Mouse (Mus musculus): ENCODE data around the gene Pim2. TPM values are rescaled to one million over a fixed set of nuclear protein-coding genes. Genes with fewer than 3 reads are reported as not detected.

Gene Pim2
- polyA plus RNA-seq (2012) = 24.2 and 25.3 TPM in 2 replicates

DNA sequence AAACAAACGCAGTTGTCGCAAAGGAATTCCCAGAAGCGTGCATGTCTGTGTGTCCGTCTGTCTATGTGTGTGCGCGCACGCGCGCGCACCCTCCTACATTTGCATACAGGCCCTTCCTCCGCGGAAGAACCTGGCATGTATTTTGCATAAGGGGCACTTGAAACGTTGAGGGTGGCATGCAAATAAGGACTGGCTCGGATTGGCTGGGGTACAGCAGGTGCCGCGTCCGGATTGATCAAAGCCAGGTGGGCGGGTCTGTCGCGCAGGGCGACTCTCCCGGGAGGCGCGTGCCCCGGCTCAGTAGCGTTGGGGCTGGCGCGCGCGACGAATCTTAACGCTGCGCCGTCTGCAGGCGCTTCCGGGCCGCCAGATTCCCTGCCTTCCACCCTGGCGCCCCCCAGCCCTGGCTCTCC, at the start of gene Pim2:
Pim2 (plus strand) TSS at position 256 of the 413 bp plus-strand sequence.

DNA sequence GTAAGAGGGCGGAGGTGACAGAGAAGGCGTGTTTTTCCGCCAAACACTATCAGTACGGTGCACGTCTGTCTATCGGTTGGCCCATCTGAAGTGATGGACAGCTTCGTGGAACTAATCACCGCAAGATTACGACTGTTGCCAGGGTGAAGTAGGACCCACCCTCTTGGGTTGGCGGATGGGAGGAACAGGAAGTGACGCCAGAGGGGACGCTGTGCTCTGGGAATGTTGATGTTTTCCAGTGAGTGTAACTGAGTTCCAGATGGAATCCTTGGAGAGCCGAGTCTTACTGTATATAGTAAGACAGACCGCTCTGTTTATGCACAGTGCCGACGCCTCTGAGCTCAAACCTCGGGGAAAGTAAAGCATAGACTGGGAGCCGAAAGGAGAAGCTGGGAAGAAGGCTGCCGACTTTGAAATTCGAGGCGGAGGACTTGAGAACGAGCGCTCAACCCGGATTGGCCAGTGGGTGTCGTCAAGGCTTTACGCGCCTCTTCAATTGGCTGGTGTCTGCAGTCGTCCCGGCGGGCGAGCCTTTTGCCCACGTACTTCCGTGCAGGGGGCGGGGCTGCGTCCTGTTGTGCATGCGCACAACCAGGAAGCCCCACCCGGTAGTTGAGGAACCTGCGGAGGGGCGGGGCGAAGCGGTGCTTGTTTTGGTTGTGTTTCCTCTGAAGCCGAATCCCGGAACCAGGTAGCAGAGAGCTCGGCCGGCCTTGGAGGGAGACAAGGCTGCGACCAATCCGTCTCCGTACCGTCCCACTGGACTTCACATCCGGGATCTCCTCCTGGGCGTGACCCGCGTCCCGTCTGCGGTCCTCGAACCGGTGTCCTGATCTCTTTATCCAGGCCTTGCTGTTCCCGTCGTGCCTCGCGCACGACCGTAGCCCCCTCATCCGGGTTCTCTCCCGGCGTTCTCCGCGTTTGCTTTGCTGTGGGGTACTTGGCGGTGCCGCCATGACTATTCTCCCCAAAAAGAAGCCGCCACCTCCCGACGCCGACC, 36.6 kb upstream of the Pim2 start, which contains the start of gene Otud5:
Otud5 (plus strand) TSS at position 202 of the 1,000 bp plus-strand sequence.

DNA sequence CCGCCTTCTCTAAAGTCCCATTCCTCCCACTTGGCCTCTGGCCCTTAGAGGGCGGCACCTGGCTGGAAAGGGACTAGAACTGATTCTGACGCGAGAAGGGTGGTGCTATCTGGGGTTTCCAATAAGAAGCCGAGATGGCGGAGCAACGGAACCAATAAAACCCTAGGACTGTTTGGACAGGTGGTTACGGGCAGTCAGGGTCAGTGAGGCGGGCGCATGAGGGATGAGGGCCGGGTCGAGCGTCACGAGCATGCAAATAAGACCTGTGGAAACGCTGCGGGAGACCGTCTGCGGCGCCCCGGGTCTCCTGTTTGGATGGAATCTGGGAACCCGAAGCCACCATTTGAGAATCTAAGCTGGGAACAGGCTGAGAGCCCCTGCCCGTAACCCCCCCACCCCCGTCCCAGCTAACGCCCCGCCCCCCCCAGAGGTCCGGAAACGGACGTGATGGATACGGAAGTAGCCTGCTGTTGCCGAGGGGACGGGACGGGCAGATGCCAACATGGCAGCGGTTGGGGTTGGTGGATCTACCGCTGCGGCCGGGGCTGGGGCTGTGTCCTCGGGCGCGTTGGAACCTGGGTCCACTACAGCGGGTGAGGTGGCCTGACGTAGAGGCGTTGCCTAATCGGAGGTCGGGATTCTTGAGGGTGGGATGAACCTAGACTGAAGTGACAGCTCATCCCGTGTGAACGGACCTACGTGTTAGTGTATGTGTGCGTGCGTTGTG, 5.9 kb downstream of the Pim2 start, which contains the start of gene Slc35a2:
Slc35a2 (plus strand) TSS at position 188 of the 727 bp plus-strand sequence.

DNA sequence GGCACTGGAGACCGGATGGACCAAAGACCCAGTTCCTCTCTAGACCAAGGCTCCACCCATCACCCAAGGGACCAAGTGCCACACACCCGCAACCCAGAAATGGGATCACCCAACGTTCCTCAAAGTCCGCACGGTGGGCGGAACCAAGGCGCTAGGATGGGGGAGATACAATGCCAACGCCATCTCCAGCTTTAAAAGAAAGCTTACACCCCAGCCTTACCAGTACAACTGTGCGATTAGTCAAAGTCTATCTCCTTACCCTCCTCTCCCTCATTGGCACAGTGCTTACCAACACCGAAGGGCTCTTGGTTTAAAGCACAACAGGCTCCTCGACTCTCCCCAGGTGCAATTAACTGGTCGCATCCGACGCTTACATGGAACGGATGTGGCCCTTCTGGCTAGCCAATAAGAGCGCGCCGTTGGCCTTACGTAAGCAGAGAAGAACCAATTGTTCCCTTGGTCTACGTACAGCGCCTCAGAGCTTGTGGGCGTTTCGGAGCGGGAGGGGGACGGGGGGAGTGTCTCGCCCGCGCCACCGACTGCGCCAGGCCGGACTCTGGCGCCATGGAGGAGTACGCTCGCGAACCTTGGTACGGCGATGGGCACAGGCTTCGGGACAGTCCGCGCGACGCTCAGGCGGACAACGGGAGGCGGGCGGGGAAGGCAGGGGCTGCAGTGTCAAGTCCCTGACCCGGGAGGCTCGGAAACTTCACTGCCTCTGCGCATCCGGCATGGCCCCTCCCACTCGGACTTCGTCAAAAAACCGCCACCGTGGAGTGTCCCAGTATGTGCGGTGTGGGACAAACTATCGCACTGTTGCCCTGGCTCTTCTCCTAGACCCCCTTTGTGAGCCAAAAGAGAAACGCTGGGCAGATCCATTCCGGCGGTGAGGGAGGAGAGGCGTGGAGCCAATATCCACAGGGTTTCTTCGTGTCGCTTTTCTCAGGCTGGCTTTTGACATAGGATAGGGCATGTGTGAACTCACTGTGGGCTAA, 21.1 kb downstream of the Pim2 start, which contains the start of the genes Pqbp1 and Timm17b:
Pqbp1 (minus strand) TSS at position 390 of the 995 bp plus-strand sequence.
Timm17b (plus strand) TSS at position 478 of the 995 bp plus-strand sequence.

DNA sequence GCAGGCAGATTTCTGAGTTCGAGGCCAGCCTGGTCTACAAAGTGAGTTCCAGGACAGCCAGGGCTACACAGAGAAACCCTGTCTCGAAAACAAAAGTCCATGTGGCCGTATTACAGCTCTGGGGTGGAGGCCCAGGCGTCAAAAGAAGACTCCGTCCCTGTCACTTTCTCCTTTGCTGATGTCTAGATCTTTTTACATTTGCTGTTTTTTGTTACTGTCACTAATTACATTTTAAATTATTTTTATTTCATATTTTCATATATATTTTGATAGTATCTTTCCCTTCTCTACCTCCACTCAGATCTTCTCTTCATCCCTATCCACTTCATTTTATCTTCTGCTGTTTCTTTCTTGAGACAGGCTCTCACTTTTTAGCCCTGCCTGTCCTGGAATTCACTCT, 29.7 kb downstream of the Pim2 start, which contains the start of gene Gm10491:
Gm10491 (minus strand) TSS at position 101 of the 400 bp plus-strand sequence.

DNA sequence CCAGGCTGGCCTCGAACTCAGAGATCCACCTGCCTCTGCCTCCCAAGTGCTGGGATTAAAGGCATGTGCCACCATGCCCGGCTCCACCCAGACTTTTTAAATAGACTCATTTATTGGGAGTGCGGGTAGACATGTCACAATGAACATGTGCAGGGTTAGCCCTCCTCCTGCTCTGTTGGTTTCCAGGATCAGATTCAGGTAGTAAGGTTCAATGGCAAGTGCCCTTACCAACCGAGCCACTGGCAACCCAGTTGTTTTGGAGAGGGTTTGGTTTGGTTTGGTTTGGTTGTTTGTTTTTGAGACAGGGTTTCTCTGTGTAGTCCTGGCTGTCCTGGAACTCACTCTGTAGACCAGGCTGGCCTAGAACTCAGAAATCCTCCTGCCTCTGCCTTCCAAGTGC, 31.2 kb downstream of the Pim2 start, which contains the start of gene Gm10490:
Gm10490 (plus strand) TSS at position 301 of the 400 bp plus-strand sequence.

DNA sequence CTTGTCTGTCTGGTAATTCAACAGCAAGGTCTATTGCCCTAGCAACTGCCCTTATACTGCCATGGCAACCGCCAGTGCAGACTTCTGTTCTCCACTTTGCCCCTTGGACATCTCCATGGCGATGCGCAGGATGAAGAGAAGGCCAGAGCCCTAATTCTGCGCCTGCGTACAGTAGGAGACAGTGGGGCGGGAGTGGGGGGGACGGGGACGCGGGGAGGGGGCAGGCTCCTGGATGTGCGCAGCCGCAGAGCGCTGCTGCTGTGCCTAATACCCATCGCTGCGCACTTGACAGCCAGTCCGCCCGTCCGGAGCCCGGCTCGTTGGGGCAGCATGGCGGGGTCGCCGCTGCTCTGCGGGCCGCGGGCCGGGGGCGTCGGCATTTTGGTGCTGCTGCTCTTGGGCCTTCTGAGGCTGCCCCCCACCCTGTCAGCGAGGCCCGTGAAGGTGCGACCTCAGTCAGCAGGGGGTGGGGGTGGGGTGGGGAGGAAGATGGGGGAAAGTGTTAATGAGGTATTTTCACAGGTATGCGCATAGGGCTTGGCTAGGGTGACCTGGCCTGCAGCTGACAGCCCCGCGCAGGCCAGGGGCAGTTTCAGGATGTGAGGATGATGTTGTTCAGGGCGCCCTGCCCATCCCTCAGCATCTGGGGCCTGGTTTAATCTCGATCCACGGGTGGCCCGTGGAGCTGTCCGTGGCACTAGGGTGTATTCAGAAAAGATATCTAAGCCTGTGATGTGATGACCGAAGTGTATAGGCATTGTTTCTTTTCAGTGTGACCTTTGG, 41.7 kb downstream of the Pim2 start, which contains the start of gene Pcsk1n:
Pcsk1n (plus strand) TSS at position 222 of the 783 bp plus-strand sequence.

DNA sequence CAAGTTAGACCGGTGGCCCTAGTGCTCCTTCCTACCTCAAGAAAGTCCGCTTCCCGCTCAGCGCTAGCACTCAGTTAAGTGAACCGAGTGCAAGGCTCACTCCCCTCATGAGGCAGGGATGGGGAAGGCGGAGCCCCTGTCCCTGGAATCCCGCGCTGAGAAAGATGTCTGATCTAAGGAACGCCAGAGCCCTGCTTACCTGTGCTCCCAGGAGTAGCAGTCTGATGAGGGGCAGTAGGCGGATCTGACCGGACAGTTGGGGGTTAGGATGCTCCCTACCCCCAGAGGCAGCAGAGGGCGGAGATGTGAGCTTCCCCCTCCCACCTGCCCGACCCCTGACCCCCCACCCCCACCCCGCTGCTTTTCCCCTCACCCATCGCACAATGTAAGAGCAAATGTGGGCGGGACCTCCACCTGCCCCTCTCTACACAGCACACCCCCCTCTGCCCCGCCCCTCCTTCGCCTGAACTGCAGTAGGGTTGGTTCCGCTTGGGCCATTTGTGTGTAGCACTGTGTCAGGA, 50.3 kb downstream of the Pim2 start, which contains the start of gene Eras:
Eras (minus strand) TSS at position 338 of the 521 bp plus-strand sequence.

Other genes starting within 250 kb of the Pim2 start
- gene Syp, start 239.8 kb upstream of the Pim2 start, polyA plus RNA-seq (2012) = 0.37 and 0.49 TPM in 2 replicates
- gene Prickle3, start 221.0 kb upstream of the Pim2 start, polyA plus RNA-seq (2012) = 21.9 and 25.7 TPM in 2 replicates
- gene Plp2, start 206.9 kb upstream of the Pim2 start, polyA plus RNA-seq (2012) = 78.6 and 85.3 TPM in 2 replicates
- 0.02 and 0.16 TPM in 2 replicates for gene Magix, start 197.0 kb upstream of the Pim2 start, polyA plus RNA-seq (2012)
- gene Gpkow, start 181.1 kb upstream of the Pim2 start, polyA plus RNA-seq (2012) = 7.6 and 9.3 TPM in 2 replicates
- 29.1 and 38.9 TPM in 2 replicates for gene Wdr45, start 163.9 kb upstream of the Pim2 start, polyA plus RNA-seq (2012)
- gene Gm45208, start 156.0 kb upstream of the Pim2 start, polyA plus RNA-seq (2012) = 5.4 and 5.5 TPM in 2 replicates
- 13.0 and 14.3 TPM in 2 replicates for gene Praf2, start 149.8 kb upstream of the Pim2 start, polyA plus RNA-seq (2012)
- gene Ccdc120, start 127.4 kb upstream of the Pim2 start, polyA plus RNA-seq (2012) = 9.2 and 12.0 TPM in 2 replicates
- gene Tfe3, start 115.7 kb upstream of the Pim2 start, polyA plus RNA-seq (2012) = 35.0 and 39.3 TPM in 2 replicates
- gene Gripap1, start 88.5 kb upstream of the Pim2 start, polyA plus RNA-seq (2012) = 30.7 and 49.9 TPM in 2 replicates
- gene Kcnd1, start 56.0 kb upstream of the Pim2 start, polyA plus RNA-seq (2012) = 0.55 and 0.57 TPM in 2 replicates
- gene Otud5, start 36.9 kb upstream of the Pim2 start, polyA plus RNA-seq (2012) = 82.6 and 87.6 TPM in 2 replicates
- 43.2 and 61.9 TPM in 2 replicates for gene Slc35a2, start 5.8 kb downstream of the Pim2 start, polyA plus RNA-seq (2012)
- gene Pqbp1, start 21.0 kb downstream of the Pim2 start, polyA plus RNA-seq (2012) = 168 and 179 TPM in 2 replicates
- 115 and 120 TPM in 2 replicates for gene Timm17b, start 21.1 kb downstream of the Pim2 start, polyA plus RNA-seq (2012)
- not detected in 2 replicates for gene Gm10491, start 29.6 kb downstream of the Pim2 start, polyA plus RNA-seq (2012)
- gene Gm10490, start 31.3 kb downstream of the Pim2 start, polyA plus RNA-seq (2012) = not detected in 2 replicates
- gene Pcsk1n, start 41.6 kb downstream of the Pim2 start, polyA plus RNA-seq (2012) = 0.06 TPM in 2 replicates
- not detected in 2 replicates for gene Eras, start 50.3 kb downstream of the Pim2 start, polyA plus RNA-seq (2012)
- 8.0 and 10.3 TPM in 2 replicates for gene Hdac6, start 69.6 kb downstream of the Pim2 start, polyA plus RNA-seq (2012)
- gene Gata1, start 99.8 kb downstream of the Pim2 start, polyA plus RNA-seq (2012) = 28.0 and 45.7 TPM in 2 replicates
- gene Glod5, start 140.2 kb downstream of the Pim2 start, polyA plus RNA-seq (2012) = not detected in 2 replicates
- gene Suv39h1, start 196.5 kb downstream of the Pim2 start, polyA plus RNA-seq (2012) = 20.0 and 21.1 TPM in 2 replicates
- gene Was, start 212.2 kb downstream of the Pim2 start, polyA plus RNA-seq (2012) = 231 and 266 TPM in 2 replicates

Data from megakaryocyte-erythroid progenitor cell, adult 5 weeks (primary cell).